ENCODE assay signal across 18 mouse cellular contexts in the genomic region with DNA sequence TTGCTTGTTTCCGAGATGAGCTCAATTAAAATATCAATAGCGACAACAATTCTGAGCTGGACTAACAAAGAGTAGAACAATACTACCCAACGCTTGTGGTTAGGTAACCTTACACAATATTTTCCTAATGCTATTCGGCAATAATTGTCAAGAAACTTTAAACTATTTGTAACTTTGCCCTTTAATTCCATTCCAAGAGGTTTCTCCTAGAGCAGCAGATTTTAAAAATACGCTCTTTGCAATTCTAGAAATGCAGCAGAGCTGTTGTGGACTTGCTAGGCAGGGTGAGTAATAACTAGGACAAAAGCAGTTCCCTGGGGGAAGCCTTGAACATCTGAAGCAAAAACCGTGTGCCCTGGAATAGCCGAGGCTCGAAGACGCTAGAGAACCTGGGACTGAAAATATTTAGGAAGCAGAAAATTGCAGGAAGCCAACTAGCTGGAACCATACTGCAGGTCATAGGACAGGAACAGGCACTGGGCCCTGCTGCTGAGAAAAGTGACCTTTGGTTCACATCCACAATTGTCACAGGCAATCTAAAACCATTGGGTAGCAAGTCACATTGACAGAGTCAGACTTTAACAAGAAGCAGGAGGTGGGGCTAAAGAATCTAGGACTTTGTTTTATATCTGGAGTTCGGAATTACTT. TPM values are rescaled to one million over a fixed set of nuclear protein-coding genes. Genes with fewer than 3 reads are reported as not detected.
DNase-seq lines count a peak whose midpoint lies in the region; ATAC-seq lines count a peak whose summit lies in the region.
"Had no signal": no experiment of that assay in that cellular context is flagged by ENCODE, and none has a peak within 500 bp of the region (broad histone marks: within the 10 kb centered on the region; RNA-seq: fewer than 3 reads in every experiment).

No protein-coding gene starts in this region.

- no peak for ATAC-seq in hindbrain, embryonic 11.5 days (ENCODE audit: low FRiP score)
- ATAC-seq: forebrain, postnatal 0 days had no signal

- no peak overlapping the region for H3K9ac ChIP-seq in hindbrain, embryonic 11.5 days (ENCODE audit: low read depth, low read length)
- H3K9ac ChIP-seq: forebrain, postnatal 0 days; hindbrain, embryonic 13.5 days; limb, embryonic 13.5 days had no signal

- H3K4me3 ChIP-seq in hindbrain, embryonic 11.5 days (ENCODE audit: low read depth, low read length), result no peak overlapping the region
- H3K4me3 ChIP-seq: forebrain, embryonic 10.5 days; hindbrain, embryonic 13.5 days; limb, embryonic 13.5 days had no signal

- peak; percentile 15 for DNase-seq in adrenal gland, postnatal 10 days
- DNase-seq in adrenal gland, adult 8-10 months, result no peak
- peak; percentile 81 for DNase-seq in adipocyte (ENCODE audit: low spot score)
- DNase-seq in kidney, adult 8-10 months, result peak; percentile 52 to 77
- peak; percentile 52 to 68 for DNase-seq in kidney, postnatal 36 days
- DNase-seq in urinary bladder, postnatal 14 days (ENCODE audit: low spot score), result no peak
- DNase-seq in hindbrain, embryonic 11.5 days (ENCODE audit: low spot score), result no peak
- no peak for DNase-seq in heart, adult 9 months (ENCODE audit: low spot score in 2 of 2)
- DNase-seq: adrenal gland, postnatal 14 days; cerebellum, adult 9-11 months; forebrain, postnatal 0 days; heart, postnatal 14 days; right cerebral cortex, postnatal 25 days; thymus, adult 2 months had no signal

- no peak overlapping the region for H3K4me2 ChIP-seq in hindbrain, embryonic 11.5 days (replicated peaks; ENCODE audit: low read depth, low read length)
- H3K4me2 ChIP-seq: heart, embryonic 11.5 days; hindbrain, embryonic 13.5 days; limb, embryonic 13.5 days had no signal

- no peaks in the 10 kb centered on the region for H3K4me1 ChIP-seq in hindbrain, embryonic 11.5 days (replicated peaks; ENCODE audit: control insufficient read depth, insufficient read depth, low read length)
- H3K4me1 ChIP-seq: forebrain, embryonic 10.5 days; hindbrain, embryonic 13.5 days; limb, embryonic 13.5 days had no signal

- no peaks in the 10 kb centered on the region for H3K9me3 ChIP-seq in hindbrain, embryonic 11.5 days (ENCODE audit: control insufficient read depth, low read length)
- H3K9me3 ChIP-seq: forebrain, embryonic 10.5 days; hindbrain, embryonic 13.5 days; limb, embryonic 13.5 days had no signal

- no peaks in the 10 kb centered on the region for H3K36me3 ChIP-seq in hindbrain, embryonic 11.5 days (ENCODE audit: control insufficient read depth, insufficient read depth, low read length)
- H3K36me3 ChIP-seq: forebrain, embryonic 10.5 days; hindbrain, embryonic 13.5 days; limb, embryonic 13.5 days had no signal

- H3K27ac ChIP-seq in hindbrain, embryonic 11.5 days (ENCODE audit: low read depth, low read length), result no peak overlapping the region
- H3K27ac ChIP-seq: forebrain, embryonic 10.5 days; hindbrain, embryonic 13.5 days; limb, embryonic 13.5 days had no signal

- H3K27me3 ChIP-seq in hindbrain, embryonic 11.5 days (ENCODE audit: control insufficient read depth, insufficient read depth, low read length), result no peaks in the 10 kb centered on the region
- H3K27me3 ChIP-seq: hindbrain, embryonic 13.5 days; limb, embryonic 13.5 days had no signal

- 67% methylated on average over 10 of the region's 10 CpGs for WGBS in hindbrain, embryonic 11.5 days

RNA-seq across cellular contexts. Expression of a gene that starts 24.7 kb away (rescaled TPM):
- 10 to 100 TPM; 36.5 to 39.1 TPM for total RNA-seq in adrenal gland, postnatal 10 days (2021)
- total RNA-seq in adrenal gland, adult 8-10 months (2022), result 10 to 100 TPM; 18.2 to 35.7 (median 28.5) TPM
- 24.3 and 26.7 TPM in 2 replicates for polyA plus RNA-seq in hindbrain, embryonic 11.5 days (2014; fragmentation: Nextera tagmentation; extraction: Ambion mirVana)

Comparison
In these comparisons a context has a peak if more than half of its experiments do, and no peak if none do; other contexts are left out.
1. DNase-seq: peak in adrenal gland, postnatal 10 days (single experiment), adipocyte (single experiment), kidney, adult 8-10 months (2 of 2) and kidney, postnatal 36 days (2 of 2); none in adrenal gland, adult 8-10 months (single experiment), urinary bladder, postnatal 14 days (single experiment), hindbrain, embryonic 11.5 days (single experiment) and heart, adult 9 months (0 of 2).